Mouse (Mus musculus): ENCODE results near the gene Sag. TPM values are rescaled to one million over a fixed set of nuclear protein-coding genes. Genes with fewer than 3 reads are reported as not detected.
A peak's percentile ranks its signal among the peaks of the same experiment; 100 is the strongest.
"Not testable (repeated sequence)": the region's sequence is repeated elsewhere in the genome, so short reads cannot be mapped to it uniquely, and the experiment has no call there.

Gene Sag
- total RNA-seq, 1 experiment from 2014 or later, result 0.69 TPM

GRCm38 (mm10) chr1:87807751-87808150 lies 4.3 kb downstream of the Sag start:
- ATAC-seq (replicated peaks in 1 of 2; ENCODE audit: insufficient read depth in 1 of 2, low FRiP score in 2 of 2, low TSS enrichment in 1 of 2, low read depth in 1 of 2, poor library complexity in 2 of 2, severe bottlenecking in 2 of 2), result no peak

- ATAC-seq (replicated peaks in 1 of 2; ENCODE audit: insufficient read depth in 1 of 2, low FRiP score in 2 of 2, low TSS enrichment in 1 of 2, low read depth in 1 of 2, poor library complexity in 2 of 2, severe bottlenecking in 2 of 2), result no peak
These were observed 7.9 kb downstream of the Sag start for GRCm38 (mm10) chr1:87811391-87811790.

DNA sequence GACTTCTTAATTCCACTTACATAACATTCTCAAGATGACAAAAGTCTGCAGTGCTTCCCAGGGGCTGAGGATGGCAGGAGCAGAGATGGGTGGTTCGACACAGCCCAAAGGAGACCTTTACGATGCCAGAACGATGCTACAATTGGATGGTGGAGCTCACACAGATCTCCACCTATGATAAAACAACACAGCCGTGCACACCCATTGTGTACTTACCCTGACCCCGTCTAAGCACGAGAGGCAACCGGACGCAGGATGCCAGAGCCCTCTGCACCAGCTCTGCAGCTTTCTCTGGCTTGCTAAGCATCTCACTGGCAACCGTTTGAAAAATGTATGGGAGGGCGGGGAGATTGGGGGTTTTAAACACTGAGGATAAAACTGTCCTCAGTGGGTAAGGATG lies 8.6 kb downstream of the Sag start:
- ATAC-seq (replicated peaks in 1 of 2; ENCODE audit: insufficient read depth in 1 of 2, low FRiP score in 2 of 2, low TSS enrichment in 1 of 2, low read depth in 1 of 2, poor library complexity in 2 of 2, severe bottlenecking in 2 of 2), result no peak

- no peak for ATAC-seq (replicated peaks in 1 of 2; ENCODE audit: insufficient read depth in 1 of 2, low FRiP score in 2 of 2, low TSS enrichment in 1 of 2, low read depth in 1 of 2, poor library complexity in 2 of 2, severe bottlenecking in 2 of 2)
These were observed 9.7 kb downstream of the Sag start for GRCm38 (mm10) chr1:87813155-87813554.

DNA sequence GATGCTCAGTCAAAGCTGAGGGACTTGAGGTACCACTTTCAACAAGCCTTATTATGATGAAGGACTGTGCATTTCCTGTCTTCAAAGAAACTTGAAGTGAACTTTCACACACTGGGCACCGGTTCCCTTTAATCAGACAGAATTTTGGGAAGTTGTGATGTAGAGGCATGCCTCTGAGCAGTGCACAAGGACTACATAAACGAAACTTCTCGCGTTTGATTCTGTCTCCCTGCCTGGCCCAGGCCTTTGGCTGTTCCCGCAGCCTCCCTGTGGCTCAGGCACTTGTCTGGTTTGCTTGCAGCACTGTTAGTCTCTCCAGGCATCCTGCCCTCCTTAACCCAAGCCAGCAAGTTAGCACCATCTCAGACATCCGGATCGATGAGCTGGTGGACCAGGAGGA lies 10.2 kb downstream of the Sag start:
- ATAC-seq (replicated peaks in 1 of 2; ENCODE audit: insufficient read depth in 1 of 2, low FRiP score in 2 of 2, low TSS enrichment in 1 of 2, low read depth in 1 of 2, poor library complexity in 2 of 2, severe bottlenecking in 2 of 2), result 0 out of 4 replicates have a peak, but pooled peaks of 1 of the 2 experiments have one; percentile 22

DNA sequence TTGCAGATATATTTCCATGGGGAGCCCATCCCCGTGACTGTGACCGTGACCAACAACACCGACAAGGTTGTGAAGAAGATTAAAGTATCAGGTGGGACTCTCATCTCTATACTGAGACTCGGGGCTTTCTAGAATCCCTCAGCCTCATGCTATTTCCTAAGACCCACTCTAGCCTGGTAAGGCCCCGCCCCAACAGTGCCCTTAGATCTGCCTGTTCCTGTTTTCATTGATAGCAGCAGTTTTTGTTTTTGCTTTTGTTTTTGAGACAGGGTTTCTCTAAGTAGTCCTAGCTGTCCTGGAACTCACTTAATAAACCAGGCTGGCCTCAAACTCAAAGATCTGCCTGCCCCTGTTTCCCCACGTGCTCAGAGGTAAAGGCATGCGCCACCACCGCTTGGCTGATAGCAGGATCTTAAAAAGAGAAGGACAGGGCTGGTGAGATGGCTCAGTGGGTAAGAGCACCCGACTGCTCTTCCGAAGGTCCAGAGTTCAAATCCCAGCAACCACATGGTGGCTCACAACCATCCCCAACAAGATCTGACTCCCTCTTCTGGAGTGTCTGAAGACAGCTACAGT lies 21.0 kb downstream of the Sag start:
- ATAC-seq (replicated peaks in 1 of 2; ENCODE audit: insufficient read depth in 1 of 2, low FRiP score in 2 of 2, low TSS enrichment in 1 of 2, low read depth in 1 of 2, poor library complexity in 2 of 2, severe bottlenecking in 2 of 2), result no peak

DNA sequence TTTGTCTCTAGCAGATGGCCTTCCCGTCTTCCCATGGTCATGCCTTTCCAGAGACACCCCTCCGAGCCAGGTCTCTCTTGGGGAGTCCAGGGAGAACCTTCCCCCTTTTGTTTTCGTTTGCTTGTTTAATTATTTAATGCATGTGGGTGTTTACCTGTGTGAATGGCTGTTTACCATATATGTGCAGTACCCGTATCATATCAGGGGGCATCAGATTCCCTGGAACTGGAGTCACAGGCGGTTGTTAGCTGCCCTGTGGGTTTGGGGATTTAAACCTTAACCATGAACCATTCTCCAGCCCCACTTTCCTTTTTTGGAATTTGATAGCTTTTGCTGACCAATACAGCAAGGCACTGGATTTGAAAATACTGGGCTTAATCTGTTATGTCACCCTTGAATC lies 21.8 kb downstream of the Sag start:
- no peak for ATAC-seq (replicated peaks in 1 of 2; ENCODE audit: insufficient read depth in 1 of 2, low FRiP score in 2 of 2, low TSS enrichment in 1 of 2, low read depth in 1 of 2, poor library complexity in 2 of 2, severe bottlenecking in 2 of 2)

DNA sequence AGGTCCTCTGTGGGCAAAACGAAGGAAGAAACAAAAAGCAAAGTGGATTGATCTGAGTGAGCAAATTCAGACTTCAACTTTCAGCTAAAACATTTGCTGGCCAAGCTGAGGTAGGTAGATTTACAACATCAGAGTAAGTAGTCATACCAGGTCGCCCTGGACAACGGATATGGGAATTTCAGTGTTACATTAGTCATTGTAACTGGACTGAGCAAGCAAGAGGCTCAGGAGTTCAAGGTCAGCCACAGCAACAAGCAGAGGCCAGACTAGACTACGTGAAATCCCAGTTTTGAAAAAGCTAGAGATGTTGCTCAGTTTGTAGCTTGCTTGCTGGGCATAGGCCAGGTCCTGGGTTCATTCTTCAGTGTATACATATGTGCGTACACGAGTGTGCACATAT lies 22.5 kb downstream of the Sag start:
- ATAC-seq (replicated peaks in 1 of 2; ENCODE audit: insufficient read depth in 1 of 2, low FRiP score in 2 of 2, low TSS enrichment in 1 of 2, low read depth in 1 of 2, poor library complexity in 2 of 2, severe bottlenecking in 2 of 2), result no peak

DNA sequence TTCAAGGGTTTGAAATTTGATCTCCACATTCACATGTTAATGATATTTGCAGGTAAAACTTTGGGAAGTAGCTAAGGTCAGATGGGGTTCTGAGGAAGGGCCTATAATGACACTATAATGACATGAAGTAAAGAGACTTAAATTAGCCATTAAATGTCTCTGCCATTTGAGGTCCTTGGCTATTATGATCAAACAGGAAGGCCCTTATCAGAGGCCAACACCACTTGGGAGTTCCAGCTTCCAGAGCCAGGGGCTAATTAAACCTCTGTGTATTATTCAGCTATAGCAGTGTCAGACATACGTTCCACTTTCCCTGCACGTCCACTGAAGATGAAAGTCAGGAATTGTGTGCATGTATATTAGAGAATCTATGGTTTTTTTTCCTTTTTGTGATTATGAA lies 23.0 kb downstream of the Sag start:
- no peak for ATAC-seq (replicated peaks in 1 of 2; ENCODE audit: insufficient read depth in 1 of 2, low FRiP score in 2 of 2, low TSS enrichment in 1 of 2, low read depth in 1 of 2, poor library complexity in 2 of 2, severe bottlenecking in 2 of 2)

- ATAC-seq (replicated peaks in 1 of 2; ENCODE audit: insufficient read depth in 1 of 2, low FRiP score in 2 of 2, low TSS enrichment in 1 of 2, low read depth in 1 of 2, poor library complexity in 2 of 2, severe bottlenecking in 2 of 2), result not testable (repeated sequence)
These were observed 24.0 kb downstream of the Sag start for GRCm38 (mm10) chr1:87827476-87827875.

- ATAC-seq (replicated peaks in 1 of 2; ENCODE audit: insufficient read depth in 1 of 2, low FRiP score in 2 of 2, low TSS enrichment in 1 of 2, low read depth in 1 of 2, poor library complexity in 2 of 2, severe bottlenecking in 2 of 2), result peak; percentile 87 to 95
These were observed 24.7 kb downstream of the Sag start for GRCm38 (mm10) chr1:87828185-87828584.

DNA sequence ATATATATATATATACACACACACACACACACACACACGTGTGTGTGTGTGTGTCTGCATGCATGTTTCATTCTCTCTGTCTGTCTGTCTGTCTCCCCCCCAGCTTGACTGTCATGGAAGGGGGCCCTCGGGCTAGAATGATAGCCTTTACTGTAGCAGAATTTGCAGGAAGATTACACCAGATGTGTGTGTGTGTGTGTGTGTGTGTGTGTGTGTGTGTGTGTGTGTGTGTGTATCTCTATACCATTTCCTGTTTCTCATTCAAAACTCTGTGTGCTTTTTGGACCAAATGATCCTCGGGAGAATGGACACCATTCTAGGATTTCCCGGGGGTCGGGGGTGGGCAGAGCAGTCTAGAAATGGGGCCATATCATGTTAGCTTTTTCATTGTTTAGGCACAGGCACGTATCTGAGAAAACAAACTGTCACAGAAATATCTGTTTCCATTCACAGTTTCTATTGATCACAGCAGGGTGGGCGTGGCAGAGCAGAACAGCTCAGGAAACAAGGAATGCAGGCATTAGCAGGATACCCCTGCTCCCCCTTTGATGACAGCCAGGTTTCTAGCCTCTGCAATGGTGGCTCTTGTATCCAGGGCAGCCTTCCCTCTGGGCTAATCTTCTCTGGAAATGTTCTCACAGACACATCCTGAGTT lies 25.6 kb downstream of the Sag start:
- no peak for ATAC-seq (replicated peaks in 1 of 2; ENCODE audit: insufficient read depth in 1 of 2, low FRiP score in 2 of 2, low TSS enrichment in 1 of 2, low read depth in 1 of 2, poor library complexity in 2 of 2, severe bottlenecking in 2 of 2)

- ATAC-seq (replicated peaks in 1 of 2; ENCODE audit: insufficient read depth in 1 of 2, low FRiP score in 2 of 2, low TSS enrichment in 1 of 2, low read depth in 1 of 2, poor library complexity in 2 of 2, severe bottlenecking in 2 of 2), result peak; percentile 43 to 68
These were observed 26.2 kb downstream of the Sag start for GRCm38 (mm10) chr1:87829621-87830211.

DNA sequence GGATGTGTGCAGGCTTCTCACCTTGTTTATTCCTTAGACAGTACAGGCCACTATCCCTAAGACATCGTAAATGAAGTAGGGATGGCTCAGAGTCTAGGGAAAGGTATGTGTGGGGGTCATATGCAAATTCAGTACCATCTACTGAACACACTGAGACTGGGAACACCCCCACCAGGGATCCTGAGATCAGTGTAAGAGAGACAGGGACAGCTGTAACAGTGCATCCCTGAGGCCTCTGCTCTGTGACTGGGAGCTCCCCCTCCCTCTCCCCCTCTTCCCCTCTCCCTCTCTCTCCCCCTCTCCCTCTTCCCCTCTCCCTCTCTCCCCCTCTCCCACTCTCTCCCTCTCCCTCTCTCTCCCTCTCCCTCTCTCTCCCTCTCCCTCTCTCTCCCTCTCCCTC lies 33.0 kb downstream of the Sag start:
- no peak for ATAC-seq (replicated peaks in 1 of 2; ENCODE audit: insufficient read depth in 1 of 2, low FRiP score in 2 of 2, low TSS enrichment in 1 of 2, low read depth in 1 of 2, poor library complexity in 2 of 2, severe bottlenecking in 2 of 2)

- ATAC-seq (replicated peaks in 1 of 2; ENCODE audit: insufficient read depth in 1 of 2, low FRiP score in 2 of 2, low TSS enrichment in 1 of 2, low read depth in 1 of 2, poor library complexity in 2 of 2, severe bottlenecking in 2 of 2), result no peak
These were observed 33.5 kb downstream of the Sag start for GRCm38 (mm10) chr1:87837018-87837417.

DNA sequence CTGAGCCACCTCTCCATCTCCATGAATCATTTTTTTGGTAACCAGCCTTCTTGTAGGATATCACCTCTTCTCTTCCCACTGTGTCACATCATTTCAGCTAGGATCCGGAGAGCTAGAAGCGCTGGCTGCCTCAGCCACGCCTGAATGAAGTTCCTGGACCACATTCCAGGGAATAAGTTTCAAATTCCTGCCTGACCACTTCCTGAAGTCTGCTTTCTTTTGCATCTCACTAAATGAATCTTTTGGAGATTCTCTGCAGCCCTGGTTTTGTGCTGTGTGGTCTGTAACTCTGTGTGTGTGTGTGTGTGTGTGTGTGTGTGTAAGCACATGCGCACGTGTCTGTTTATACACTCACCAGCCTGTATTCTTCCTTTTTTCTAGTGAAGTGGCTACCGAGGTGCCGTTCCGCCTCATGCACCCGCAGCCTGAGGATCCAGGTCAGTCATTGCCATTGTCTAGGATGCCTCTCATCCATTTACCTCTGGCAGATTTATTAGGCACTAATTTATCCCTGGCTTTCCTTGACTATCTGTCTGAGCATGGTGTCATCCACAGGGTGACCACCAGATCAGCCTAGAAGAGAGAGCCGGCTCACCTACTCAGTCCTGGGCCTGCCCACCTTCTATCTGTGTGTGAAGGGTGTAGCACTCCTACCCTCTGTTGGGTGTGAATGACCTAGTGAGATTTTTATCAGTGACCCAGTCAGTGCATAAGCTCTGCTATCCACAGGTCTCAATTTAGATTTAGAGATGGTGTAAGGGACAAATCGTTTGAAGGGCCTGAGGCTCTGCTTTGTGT lies 37.1 kb downstream of the Sag start:
- ATAC-seq (replicated peaks in 1 of 2; ENCODE audit: insufficient read depth in 1 of 2, low FRiP score in 2 of 2, low TSS enrichment in 1 of 2, low read depth in 1 of 2, poor library complexity in 2 of 2, severe bottlenecking in 2 of 2), result no peak

DNA sequence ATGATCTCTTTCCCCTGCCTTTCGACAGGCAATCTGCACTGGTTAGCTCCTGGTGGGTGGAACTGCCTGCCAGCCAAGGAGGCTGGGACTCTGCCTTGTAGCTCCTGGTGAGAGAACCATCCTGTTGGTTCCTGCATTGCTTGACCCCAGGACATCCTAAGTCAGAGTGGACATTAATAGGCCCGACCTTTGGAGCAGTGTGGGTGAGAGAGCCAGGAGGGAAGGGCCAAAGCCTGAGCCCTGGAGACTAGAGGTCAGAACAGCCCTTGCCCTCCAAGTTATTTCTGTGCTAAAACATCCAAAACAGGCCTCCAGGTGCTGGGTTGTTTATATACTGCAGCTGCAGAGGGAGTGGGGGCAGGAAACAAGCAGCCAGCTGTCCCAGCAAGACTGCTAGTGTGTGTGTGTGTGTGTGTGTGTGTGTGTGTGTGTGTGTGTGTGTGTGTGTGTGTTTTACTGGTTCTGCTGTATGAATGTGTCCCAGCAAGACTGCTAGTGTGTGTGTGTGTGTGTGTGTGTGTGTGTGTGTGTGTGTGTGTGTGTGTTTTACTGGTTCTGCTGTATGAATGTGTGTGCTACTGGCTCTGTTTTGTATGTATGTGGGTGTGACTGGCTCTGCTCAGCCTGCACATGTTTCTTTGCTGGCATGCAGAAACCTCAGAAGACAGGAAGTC lies 43.5 kb downstream of the Sag start:
- peak; percentile 46 to 55; a peak in 3 of 4 replicates for ATAC-seq (replicated peaks in 1 of 2; ENCODE audit: insufficient read depth in 1 of 2, low FRiP score in 2 of 2, low TSS enrichment in 1 of 2, low read depth in 1 of 2, poor library complexity in 2 of 2, severe bottlenecking in 2 of 2)

All from hematopoietic stem cell, adult 5-6 weeks (primary cell).